Mouse (Mus musculus) monocyte, adult 59 days (primary cell): ENCODE measurements around the gene Abcg4. TPM values are rescaled to one million over a fixed set of nuclear protein-coding genes. Genes with fewer than 3 reads are reported as not detected.

Source experiments
- total RNA-seq, 2 experiments: library from RNA; stranded (reverse); gene quantifications; one replicate each; pipeline ENCODE4 v1.2.4; 2023

Abcg4 gene
- not detected for total RNA-seq

GRCm38 (mm10) chr9:44288076-44288958, at the start of gene Abcg4:
TSS of gene Abcg4 (minus strand) at chr9:44288615.

GRCm38 (mm10) chr9:44334396-44335330, 46.2 kb upstream of the Abcg4 start, which contains the start of gene H2afx:
TSS of gene H2afx (plus strand) at chr9:44334694.

GRCm38 (mm10) chr9:44325768-44326370, 37.5 kb upstream of the Abcg4 start, which contains the start of gene Dpagt1:
TSS of gene Dpagt1 (plus strand) at chr9:44326019.

GRCm38 (mm10) chr9:44319887-44320798, 31.7 kb upstream of the Abcg4 start, which contains the start of gene C2cd2l:
TSS of gene C2cd2l (minus strand) at chr9:44320285.

GRCm38 (mm10) chr9:44305466-44306079, 17.2 kb upstream of the Abcg4 start, which contains the start of gene Hinfp:
TSS of gene Hinfp (minus strand) at chr9:44305671.

GRCm38 (mm10) chr9:44268432-44268831, 20.0 kb downstream of the Abcg4 start, which contains the start of gene Nlrx1:
TSS of gene Nlrx1 (minus strand) at chr9:44268599.

GRCm38 (mm10) chr9:44251314-44251713, 37.1 kb downstream of the Abcg4 start, which contains the start of gene Pdzd3:
TSS of gene Pdzd3 (minus strand) at chr9:44251471.

GRCm38 (mm10) chr9:44240399-44240798, 48.0 kb downstream of the Abcg4 start, which contains the start of gene Ccdc153:
TSS of gene Ccdc153 (plus strand) at chr9:44240676.

GRCm38 (mm10) chr9:44233802-44234478, 54.5 kb downstream of the Abcg4 start, which contains the start of gene Cbl:
TSS of gene Cbl (minus strand) at chr9:44234049.

Other genes with a start within 250 kb of the Abcg4 start
- gene Thy1, start 245.2 kb downstream of the Abcg4 start, total RNA-seq = 1 to 10 TPM; 3.4 to 8.3 TPM
- gene Usp2, start 221.6 kb downstream of the Abcg4 start, total RNA-seq = 1 to 10 TPM; 4.6 to 7.1 TPM
- gene Mfrp, start 186.9 kb downstream of the Abcg4 start, total RNA-seq = not detected
- not detected for gene C1qtnf5, start 181.4 kb downstream of the Abcg4 start, total RNA-seq
- not detected for gene Gm49380, start 175.1 kb downstream of the Abcg4 start, total RNA-seq
- 10 to 100 TPM; 13.9 to 14.0 TPM for gene Rnf26, start 175.1 kb downstream of the Abcg4 start, total RNA-seq
- under 1 TPM in 1 of 2 experiments, not detected in 1; 0.16 TPM for gene Mcam, start 154.1 kb downstream of the Abcg4 start, total RNA-seq
- gene Cbl, start 54.6 kb downstream of the Abcg4 start, total RNA-seq = 100 to 1,000 TPM; 223 to 230 TPM
- not detected for gene Ccdc153, start 47.9 kb downstream of the Abcg4 start, total RNA-seq
- under 1 TPM; 0.49 to 0.58 TPM for gene Pdzd3, start 37.1 kb downstream of the Abcg4 start, total RNA-seq
- 10 to 100 TPM; 39.1 to 44.7 TPM for gene Nlrx1, start 20.0 kb downstream of the Abcg4 start, total RNA-seq
- 10 to 100 TPM; 30.5 to 31.9 TPM for gene Hinfp, start 17.1 kb upstream of the Abcg4 start, total RNA-seq
- 10 to 100 TPM; 25.9 to 31.5 TPM for gene C2cd2l, start 31.7 kb upstream of the Abcg4 start, total RNA-seq
- 10 to 100 TPM; 19.9 to 29.9 TPM for gene Dpagt1, start 37.4 kb upstream of the Abcg4 start, total RNA-seq
- gene H2afx, start 46.1 kb upstream of the Abcg4 start, total RNA-seq = 10 to 100 TPM; 21.6 to 22.2 TPM
- 10 to 100 TPM; 19.4 to 20.5 TPM for gene Hmbs, start 55.6 kb upstream of the Abcg4 start, total RNA-seq
- 10 to 100 TPM; 42.6 to 42.7 TPM for gene Vps11, start 73.1 kb upstream of the Abcg4 start, total RNA-seq
- 100 to 1,000 TPM; 109 TPM for gene Hyou1, start 90.9 kb upstream of the Abcg4 start, total RNA-seq
- 10 to 100 TPM; 18.5 to 22.0 TPM for gene Slc37a4, start 108.2 kb upstream of the Abcg4 start, total RNA-seq
- 1,000 to 10,000 TPM; 1,774 to 1,864 TPM for gene Rps25, start 118.5 kb upstream of the Abcg4 start, total RNA-seq
- 10 to 100 TPM; 50.5 to 54.3 TPM for gene Trappc4, start 119.0 kb upstream of the Abcg4 start, total RNA-seq
- 10 to 100 TPM; 23.7 to 28.9 TPM for gene Ccdc84, start 130.0 kb upstream of the Abcg4 start, total RNA-seq
- gene Foxr1, start 152.5 kb upstream of the Abcg4 start, total RNA-seq = not detected
- gene Upk2, start 166.4 kb upstream of the Abcg4 start, total RNA-seq = not detected
- 10 to 100 TPM; 22.6 to 24.3 TPM for gene Bcl9l, start 194.2 kb upstream of the Abcg4 start, total RNA-seq